Mouse (Mus musculus): ENCODE measurements around the gene Tent5d. TPM values are rescaled to one million over a fixed set of nuclear protein-coding genes. Genes with fewer than 3 reads are reported as not detected.

Tent5d gene
- not detected in 2 replicates for polyA plus RNA-seq (2012; rRNA removed)

GRCm38 (mm10) chrX:107792290-107792689 lies at the start of gene Tent5d:
Gene Tent5d (plus strand): TSS chrX:107792590.

DNA sequence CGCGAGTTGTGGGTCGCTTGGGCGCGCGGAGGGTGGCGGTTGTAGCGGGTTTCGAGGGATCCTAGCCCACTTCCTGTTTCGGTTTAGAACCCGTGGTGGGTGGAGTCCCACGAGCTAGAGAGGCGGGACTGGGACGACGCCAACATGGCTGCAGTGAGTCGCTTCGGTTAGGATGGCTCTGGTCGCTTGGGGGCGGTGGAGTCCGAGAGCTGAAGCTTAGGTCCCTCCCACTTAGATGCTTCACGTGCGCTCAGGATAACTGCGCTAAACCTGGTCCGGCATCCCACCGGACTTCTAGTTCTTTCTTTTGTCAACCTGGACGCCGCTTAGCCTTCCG lies 23.8 kb downstream of the Tent5d start, which contains the start of gene 2610002M06Rik:
2610002M06Rik (minus strand) TSS at position 117 of the 337 bp plus-strand sequence.

Other genes starting within 250 kb of the Tent5d start
- gene Tbx22, start 124.6 kb upstream of the Tent5d start, polyA plus RNA-seq (2012; rRNA removed) = not detected in 2 replicates
- gene 2610002M06Rik, start 23.7 kb downstream of the Tent5d start, polyA plus RNA-seq (2012; rRNA removed) = 1.4 and 1.7 TPM in 2 replicates
- gene Gm732, start 155.9 kb downstream of the Tent5d start, polyA plus RNA-seq (2012; rRNA removed) = not detected in 2 replicates

Data from ovary, adult 2 months (tissue).